Mouse (Mus musculus): ENCODE data around the gene Slc7a1. TPM values are rescaled to one million over a fixed set of nuclear protein-coding genes. Genes with fewer than 3 reads are reported as not detected.

Slc7a1 gene
- polyA plus RNA-seq, 1 experiment from 2014 or later, result 27.2 TPM

GRCm38 (mm10) chr5:148362296-148362695 is 37.4 kb downstream of the Slc7a1 start:
- H3K27ac ChIP-seq, result no peak overlapping the region
- no peak overlapping the region for H3K4me3 ChIP-seq
- H3K9me3 ChIP-seq (replicated peaks), result no peaks in the 10 kb centered on the region
- H3K9ac ChIP-seq, result no peak overlapping the region
- H3K36me3 ChIP-seq (ENCODE audit: poor library complexity, severe bottlenecking), result no peaks in the 10 kb centered on the region
- no peaks in the 10 kb centered on the region for H3K27me3 ChIP-seq
- no peaks in the 10 kb centered on the region for H3K4me1 ChIP-seq
- no peak overlapping the region for H3K4me2 ChIP-seq
- no peak for ATAC-seq
- 94% methylated on average over 7 of the region's 7 CpGs for WGBS

GRCm38 (mm10) chr5:148361759-148362010 is 38.0 kb downstream of the Slc7a1 start:
- Histone ChIP-seq H3K4me3 (no peak overlapping the region), H3K27me3 (no peaks in the 10 kb centered on the region), H3K4me1 (no peaks in the 10 kb centered on the region), H3K9me3 (replicated peaks) (no peaks in the 10 kb centered on the region), H3K4me2 (no peak overlapping the region), H3K27ac (no peak overlapping the region), H3K36me3 (ENCODE audit: poor library complexity, severe bottlenecking) (no peaks in the 10 kb centered on the region), H3K9ac (no peak overlapping the region)
- 81% methylated on average over 3 of the region's 3 CpGs for WGBS
- no peak for ATAC-seq

GRCm38 (mm10) chr5:148360922-148361758 is 38.6 kb downstream of the Slc7a1 start:
- Histone ChIP-seq H3K4me1 (no peaks in the 10 kb centered on the region), H3K4me2 (no peak overlapping the region), H3K9ac (no peak overlapping the region), H3K36me3 (ENCODE audit: poor library complexity, severe bottlenecking) (no peaks in the 10 kb centered on the region), H3K27ac (no peak overlapping the region), H3K9me3 (replicated peaks) (no peaks in the 10 kb centered on the region), H3K4me3 (no peak overlapping the region), H3K27me3 (no peaks in the 10 kb centered on the region)
- WGBS, result 83% methylated on average over 16 of the region's 16 CpGs
- ATAC-seq, result no peak

- no peak overlapping the region for H3K27ac ChIP-seq
- ATAC-seq, result no peak
- WGBS, result 95% methylated on average over 11 of the region's 11 CpGs
- no peak overlapping the region for H3K9ac ChIP-seq
- H3K4me3 ChIP-seq, result no peak overlapping the region
- no peaks in the 10 kb centered on the region for H3K36me3 ChIP-seq (ENCODE audit: poor library complexity, severe bottlenecking)
- H3K4me1 ChIP-seq, result no peaks in the 10 kb centered on the region
- H3K9me3 ChIP-seq (replicated peaks), result no peaks in the 10 kb centered on the region
- H3K4me2 ChIP-seq, result no peak overlapping the region
- no peaks in the 10 kb centered on the region for H3K27me3 ChIP-seq
Observed at GRCm38 (mm10) chr5:148359131-148359530, 40.6 kb downstream of the Slc7a1 start.

GRCm38 (mm10) chr5:148357168-148357567 is 42.5 kb downstream of the Slc7a1 start:
- 93% methylated on average over 6 of the region's 6 CpGs for WGBS
- no peak overlapping the region for H3K27ac ChIP-seq
- H3K4me2 ChIP-seq, result no peak overlapping the region
- ATAC-seq, result no peak
- no peak overlapping the region for H3K4me3 ChIP-seq
- H3K4me1 ChIP-seq, result no peaks in the 10 kb centered on the region
- no peaks in the 10 kb centered on the region for H3K9me3 ChIP-seq (replicated peaks)
- no peak overlapping the region for H3K9ac ChIP-seq
- no peaks in the 10 kb centered on the region for H3K36me3 ChIP-seq (ENCODE audit: poor library complexity, severe bottlenecking)
- no peaks in the 10 kb centered on the region for H3K27me3 ChIP-seq

GRCm38 (mm10) chr5:148355822-148356221 is 43.9 kb downstream of the Slc7a1 start:
- H3K36me3 ChIP-seq (ENCODE audit: poor library complexity, severe bottlenecking), result peaks cover 5% of the 10 kb centered on the region; the same call in 1 of the 2 replicates
- 93% methylated on average over 3 of the region's 3 CpGs for WGBS
- H3K27ac ChIP-seq, result no peak overlapping the region

GRCm38 (mm10) chr5:148354536-148354935 is 45.2 kb downstream of the Slc7a1 start:
- WGBS, result 71% methylated on average over 8 of the region's 8 CpGs

More at GRCm38 (mm10) chr5:148355822-148356221, 43.9 kb downstream of the Slc7a1 start:
- Histone ChIP-seq H3K4me1 (no peaks in the 10 kb centered on the region), H3K27me3 (no peaks in the 10 kb centered on the region), H3K9ac (no peak overlapping the region), H3K4me3 (no peak overlapping the region), H3K4me2 (no peak overlapping the region), H3K9me3 (replicated peaks) (no peaks in the 10 kb centered on the region)
- ATAC-seq, result no peak

GRCm38 (mm10) chr5:148353429-148353828 is 46.3 kb downstream of the Slc7a1 start:
- no peak overlapping the region for H3K4me2 ChIP-seq
- no peak overlapping the region for H3K9ac ChIP-seq
- H3K27me3 ChIP-seq, result no peaks in the 10 kb centered on the region
- no peak for ATAC-seq
- H3K27ac ChIP-seq, result no peak overlapping the region
- H3K36me3 ChIP-seq (ENCODE audit: poor library complexity, severe bottlenecking), result peaks cover 5% of the 10 kb centered on the region; the same call in 1 of the 2 replicates
- H3K4me1 ChIP-seq, result no peaks in the 10 kb centered on the region
- H3K9me3 ChIP-seq (replicated peaks), result no peaks in the 10 kb centered on the region
- no peak overlapping the region for H3K4me3 ChIP-seq
- WGBS, result 89% methylated on average over 16 of the region's 16 CpGs

More at GRCm38 (mm10) chr5:148354536-148354935, 45.2 kb downstream of the Slc7a1 start:
- Histone ChIP-seq H3K9ac (no peak overlapping the region), H3K9me3 (replicated peaks) (no peaks in the 10 kb centered on the region), H3K4me3 (no peak overlapping the region), H3K36me3 (ENCODE audit: poor library complexity, severe bottlenecking) (peaks cover 5% of the 10 kb centered on the region; the same call in 1 of the 2 replicates), H3K4me2 (no peak overlapping the region), H3K4me1 (no peaks in the 10 kb centered on the region), H3K27ac (no peak overlapping the region), H3K27me3 (no peaks in the 10 kb centered on the region)
- ATAC-seq, result no peak

GRCm38 (mm10) chr5:148349327-148350011 is 50.2 kb downstream of the Slc7a1 start:
- no peaks in the 10 kb centered on the region for H3K27me3 ChIP-seq
- H3K27ac ChIP-seq, result no peak overlapping the region
- H3K36me3 ChIP-seq (ENCODE audit: poor library complexity, severe bottlenecking), result peaks cover 22% of the 10 kb centered on the region
- H3K9me3 ChIP-seq (replicated peaks), result 0 out of 2 replicates have a peak, but pooled peaks cover 4% of the 10 kb centered on the region
- H3K4me1 ChIP-seq, result no peaks in the 10 kb centered on the region
- no peak overlapping the region for H3K4me2 ChIP-seq
- no peak overlapping the region for H3K9ac ChIP-seq
- WGBS, result 84% methylated on average over 15 of the region's 15 CpGs
- no peak for ATAC-seq
- H3K4me3 ChIP-seq, result no peak overlapping the region

- Histone ChIP-seq H3K9ac (no peak overlapping the region), H3K9me3 (replicated peaks) (0 out of 2 replicates have a peak, but pooled peaks cover 4% of the 10 kb centered on the region), H3K36me3 (ENCODE audit: poor library complexity, severe bottlenecking) (peaks cover 29% of the 10 kb centered on the region), H3K27ac (no peak overlapping the region), H3K27me3 (no peaks in the 10 kb centered on the region), H3K4me3 (no peak overlapping the region), H3K4me2 (no peak overlapping the region), H3K4me1 (no peaks in the 10 kb centered on the region)
- ATAC-seq, result no peak
- 68% methylated on average over 8 of the region's 8 CpGs for WGBS
Observed at GRCm38 (mm10) chr5:148348153-148348552, 51.6 kb downstream of the Slc7a1 start.

GRCm38 (mm10) chr5:148346543-148346942 is 53.2 kb downstream of the Slc7a1 start:
- 78% methylated on average over 8 of the region's 8 CpGs for WGBS
- Histone ChIP-seq H3K4me1 (peaks cover 9% of the 10 kb centered on the region; the same call in 1 of the 2 replicates), H3K4me2 (no peak overlapping the region), H3K9ac (no peak overlapping the region), H3K9me3 (replicated peaks) (0 out of 2 replicates have a peak, but pooled peaks cover 4% of the 10 kb centered on the region), H3K27ac (no peak overlapping the region), H3K27me3 (no peaks in the 10 kb centered on the region), H3K36me3 (ENCODE audit: poor library complexity, severe bottlenecking) (peaks cover 29% of the 10 kb centered on the region), H3K4me3 (no peak overlapping the region)
- ATAC-seq, result no peak

- no peak overlapping the region for H3K27ac ChIP-seq
- H3K4me1 ChIP-seq, result peaks cover 9% of the 10 kb centered on the region; the same call in 1 of the 2 replicates
- H3K9ac ChIP-seq, result no peak overlapping the region
- no peak overlapping the region for H3K4me2 ChIP-seq
- H3K9me3 ChIP-seq (replicated peaks), result 0 out of 2 replicates have a peak, but pooled peaks cover 4% of the 10 kb centered on the region
- 88% methylated on average over 5 of the region's 5 CpGs for WGBS
- no peak for ATAC-seq
- H3K27me3 ChIP-seq, result no peaks in the 10 kb centered on the region
- no peak overlapping the region for H3K4me3 ChIP-seq
- H3K36me3 ChIP-seq (ENCODE audit: poor library complexity, severe bottlenecking), result peaks cover 28% of the 10 kb centered on the region
Observed at GRCm38 (mm10) chr5:148344374-148344773, 55.3 kb downstream of the Slc7a1 start.
